Mouse (Mus musculus): Measurements from ENCODE around the gene Setd6.

GRCm38 (mm10) chr8:95668163-95668958 is 47.3 kb upstream of the Setd6 start:
- TF ChIP-seq POLR2A (IDR thresholded peaks at IDR 0.05; ENCODE audit: low read depth, low read length), result no peak
- no peak for TF ChIP-seq CTCF (IDR thresholded peaks at IDR 0.05; ENCODE audit: extremely low read depth, insufficient read depth, insufficient read length, insufficient replicate concordance)

All from spleen, adult 2 months (tissue).